Mouse (Mus musculus): ENCODE measurements around the gene Syt8. TPM values are rescaled to one million over a fixed set of nuclear protein-coding genes. Genes with fewer than 3 reads are reported as not detected.

Syt8 gene
- polyA plus RNA-seq, 1 experiment from 2014 or later = not detected

DNA sequence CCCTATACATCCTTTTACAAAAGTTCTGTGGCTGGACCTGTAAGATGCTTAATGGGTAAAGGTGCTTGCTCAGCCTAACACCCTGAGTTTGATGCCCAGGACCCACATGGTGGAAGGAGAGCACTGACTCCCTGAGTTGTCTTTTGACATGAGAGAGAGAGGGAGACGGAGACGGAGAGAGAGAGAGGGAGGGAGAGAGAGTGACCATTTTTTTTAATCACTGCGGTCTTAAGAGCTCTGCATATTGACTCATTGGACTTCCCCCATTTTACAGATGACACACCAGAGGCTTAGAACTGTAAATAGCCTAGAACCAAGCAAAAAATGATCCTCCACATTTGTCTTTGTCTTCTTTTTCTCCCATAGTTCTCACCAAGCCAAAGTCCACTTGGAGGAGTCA lies 53.4 kb downstream of the Syt8 start:
- Histone ChIP-seq H3K27me3 (ENCODE audit: control insufficient read depth, insufficient read depth, low read length) (no peaks in the 10 kb centered on the region), H3K36me3 (ENCODE audit: control insufficient read depth, insufficient read depth, low read length) (peaks cover 81% of the 10 kb centered on the region), H3K4me3 (ENCODE audit: low read length) (no peak overlapping the region), H3K4me2 (replicated peaks; ENCODE audit: low read depth, low read length) (no peak overlapping the region), H3K9ac (ENCODE audit: low read depth, low read length) (no peak overlapping the region), H3K27ac (ENCODE audit: low read depth, low read length) (no peak overlapping the region), H3K9me3 (ENCODE audit: control insufficient read depth, low read length) (no peaks in the 10 kb centered on the region), H3K4me1 (ENCODE audit: control insufficient read depth, insufficient read depth, low read length) (peaks cover 24% of the 10 kb centered on the region)
- no peak for ATAC-seq (ENCODE audit: low FRiP score, low TSS enrichment)
- WGBS = 76% methylated on average over 3 of the region's 3 CpGs

Other genes starting within 250 kb of the Syt8 start
- not detected in 2 replicates for gene Gm10153, start 244.5 kb upstream of the Syt8 start, polyA plus RNA-seq (2014; fragmentation: Nextera tagmentation; extraction: Ambion mirVana)
- not detected in 2 replicates for gene Krtap5-3, start 233.5 kb upstream of the Syt8 start, polyA plus RNA-seq (2014; fragmentation: Nextera tagmentation; extraction: Ambion mirVana)
- not detected in 2 replicates for gene Gm7579, start 223.0 kb upstream of the Syt8 start, polyA plus RNA-seq (2014; fragmentation: Nextera tagmentation; extraction: Ambion mirVana)
- not detected in 2 replicates for gene Krtap5-5, start 204.9 kb upstream of the Syt8 start, polyA plus RNA-seq (2014; fragmentation: Nextera tagmentation; extraction: Ambion mirVana)
- not detected in 2 replicates for gene Gm40460, start 193.8 kb upstream of the Syt8 start, polyA plus RNA-seq (2014; fragmentation: Nextera tagmentation; extraction: Ambion mirVana)
- gene Gm2431, start 176.5 kb upstream of the Syt8 start, polyA plus RNA-seq (2014; fragmentation: Nextera tagmentation; extraction: Ambion mirVana) = not detected in 2 replicates
- not detected in 2 replicates for gene Gm4559, start 160.5 kb upstream of the Syt8 start, polyA plus RNA-seq (2014; fragmentation: Nextera tagmentation; extraction: Ambion mirVana)
- gene Krtap5-1, start 137.7 kb upstream of the Syt8 start, polyA plus RNA-seq (2014; fragmentation: Nextera tagmentation; extraction: Ambion mirVana) = not detected in 2 replicates
- not detected in 2 replicates for gene Krtap5-4, start 131.3 kb upstream of the Syt8 start, polyA plus RNA-seq (2014; fragmentation: Nextera tagmentation; extraction: Ambion mirVana)
- gene Ifitm10, start 61.1 kb upstream of the Syt8 start, polyA plus RNA-seq (2014; fragmentation: Nextera tagmentation; extraction: Ambion mirVana) = 1.4 and 1.7 TPM in 2 replicates
- gene Gm49369, start 52.2 kb upstream of the Syt8 start, polyA plus RNA-seq (2014; fragmentation: Nextera tagmentation; extraction: Ambion mirVana) = not detected in 2 replicates
- 223 and 260 TPM in 2 replicates for gene Ctsd, start 46.8 kb upstream of the Syt8 start, polyA plus RNA-seq (2014; fragmentation: Nextera tagmentation; extraction: Ambion mirVana)
- gene Tnni2, start 7.0 kb downstream of the Syt8 start, polyA plus RNA-seq (2014; fragmentation: Nextera tagmentation; extraction: Ambion mirVana) = 3.1 and 3.7 TPM in 2 replicates
- gene Lsp1, start 26.0 kb downstream of the Syt8 start, polyA plus RNA-seq (2014; fragmentation: Nextera tagmentation; extraction: Ambion mirVana) = 92.8 and 124 TPM in 2 replicates
- 3.2 and 3.5 TPM in 2 replicates for gene Tnnt3, start 64.0 kb downstream of the Syt8 start, polyA plus RNA-seq (2014; fragmentation: Nextera tagmentation; extraction: Ambion mirVana)
- 30.3 and 33.4 TPM in 2 replicates for gene Mrpl23, start 97.8 kb downstream of the Syt8 start, polyA plus RNA-seq (2014; fragmentation: Nextera tagmentation; extraction: Ambion mirVana)
- gene Igf2, start 232.0 kb downstream of the Syt8 start, polyA plus RNA-seq (2014; fragmentation: Nextera tagmentation; extraction: Ambion mirVana) = 627 and 715 TPM in 2 replicates
- gene Gm49394, start 235.1 kb downstream of the Syt8 start, polyA plus RNA-seq (2014; fragmentation: Nextera tagmentation; extraction: Ambion mirVana) = not detected in 2 replicates

Measured in kidney, embryonic 14.5 days (tissue).